Mouse (Mus musculus): ENCODE results near the gene Pigh.

Gene Pigh

GRCm38 (mm10) chr12:79067526-79067925 lies 21.9 kb downstream of the Pigh start:
- DNase-seq (ENCODE audit: low read depth, low spot score), result no peak

GRCm38 (mm10) chr12:79066431-79066830 lies 23.0 kb downstream of the Pigh start:
- no peak for DNase-seq (ENCODE audit: low read depth, low spot score)

GRCm38 (mm10) chr12:79064451-79064850 lies 25.0 kb downstream of the Pigh start:
- no peak for DNase-seq (ENCODE audit: low read depth, low spot score)

GRCm38 (mm10) chr12:79060766-79061652 lies 28.4 kb downstream of the Pigh start:
- DNase-seq (ENCODE audit: low read depth, low spot score), result peak; percentile 78

GRCm38 (mm10) chr12:79060134-79060533 lies 29.3 kb downstream of the Pigh start:
- DNase-seq (ENCODE audit: low read depth, low spot score), result no peak

GRCm38 (mm10) chr12:79059573-79059972 lies 29.9 kb downstream of the Pigh start:
- DNase-seq (ENCODE audit: low read depth, low spot score), result peak; percentile 15

GRCm38 (mm10) chr12:79055276-79055675 lies 34.2 kb downstream of the Pigh start:
- DNase-seq (ENCODE audit: low read depth, low spot score), result peak; percentile 21

GRCm38 (mm10) chr12:79052073-79052472 lies 37.4 kb downstream of the Pigh start:
- no peak for DNase-seq (ENCODE audit: low read depth, low spot score)

GRCm38 (mm10) chr12:79050545-79051212 lies 38.8 kb downstream of the Pigh start:
- peak; percentile 40 for DNase-seq (ENCODE audit: low read depth, low spot score)

- DNase-seq (ENCODE audit: low read depth, low spot score), result no peak
Measured at GRCm38 (mm10) chr12:79049807-79050206, 39.6 kb downstream of the Pigh start.

- DNase-seq (ENCODE audit: low read depth, low spot score), result no peak
Measured at GRCm38 (mm10) chr12:79048898-79049297, 40.6 kb downstream of the Pigh start.

- no peak for DNase-seq (ENCODE audit: low read depth, low spot score)
Measured at GRCm38 (mm10) chr12:79047203-79047602, 42.2 kb downstream of the Pigh start.

GRCm38 (mm10) chr12:79046171-79046570 lies 43.3 kb downstream of the Pigh start:
- no peak for DNase-seq (ENCODE audit: low read depth, low spot score)

- DNase-seq (ENCODE audit: low read depth, low spot score), result no peak
Measured at GRCm38 (mm10) chr12:79044668-79045067, 44.8 kb downstream of the Pigh start.

GRCm38 (mm10) chr12:79041436-79041835 lies 48.0 kb downstream of the Pigh start:
- no peak for DNase-seq (ENCODE audit: low read depth, low spot score)

- no peak for DNase-seq (ENCODE audit: low read depth, low spot score)
Measured at GRCm38 (mm10) chr12:79040201-79040827, 49.1 kb downstream of the Pigh start.

GRCm38 (mm10) chr12:79039708-79040107 lies 49.7 kb downstream of the Pigh start:
- no peak for DNase-seq (ENCODE audit: low read depth, low spot score)

- DNase-seq (ENCODE audit: low read depth, low spot score), result no peak
Measured at GRCm38 (mm10) chr12:79035349-79035748, 54.1 kb downstream of the Pigh start.

GRCm38 (mm10) chr12:79034331-79034730 lies 55.1 kb downstream of the Pigh start:
- no peak for DNase-seq (ENCODE audit: low read depth, low spot score)

Measured in A20 (cell line).